Mouse (Mus musculus) liver, embryonic 14.5 days (tissue): ENCODE data around the gene Casc3.

Experiments used
- CTCF ChIP-seq: IDR thresholded peaks from 2 replicates; pipeline ENCODE4 v1.5.1; 2016; ENCODE audit warnings: antibody characterized with exemption, low read depth, control low read depth
- EP300 ChIP-seq: IDR thresholded peaks from 2 replicates; pipeline ENCODE4 v1.6.1; 2016; ENCODE audit warnings: antibody characterized with exemption, low read depth

DNA sequence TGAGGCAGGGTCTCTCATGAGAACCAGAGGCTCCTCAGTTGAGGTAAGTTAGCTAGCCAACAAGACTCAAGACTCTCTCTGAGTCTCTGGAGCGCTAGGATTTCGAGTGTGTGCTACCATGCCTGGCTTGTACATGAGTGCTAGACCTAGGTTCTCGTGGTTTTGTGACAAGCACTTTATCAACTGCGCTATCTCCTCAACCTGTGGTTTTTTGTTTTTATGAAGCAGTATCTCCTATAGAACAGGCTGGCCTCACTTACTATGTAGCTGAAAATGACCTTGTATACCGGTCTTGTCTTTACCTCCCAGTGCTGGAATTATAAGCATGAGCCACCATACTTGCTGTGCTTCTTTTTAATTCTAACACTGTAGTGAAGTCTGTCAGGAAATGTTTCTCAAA is 16.3 kb downstream of the Casc3 start:
- TF ChIP-seq CTCF (no peak), EP300 (0 out of 2 replicates have a peak, but pooled peaks have one; percentile 16)
